In the genomic region with DNA sequence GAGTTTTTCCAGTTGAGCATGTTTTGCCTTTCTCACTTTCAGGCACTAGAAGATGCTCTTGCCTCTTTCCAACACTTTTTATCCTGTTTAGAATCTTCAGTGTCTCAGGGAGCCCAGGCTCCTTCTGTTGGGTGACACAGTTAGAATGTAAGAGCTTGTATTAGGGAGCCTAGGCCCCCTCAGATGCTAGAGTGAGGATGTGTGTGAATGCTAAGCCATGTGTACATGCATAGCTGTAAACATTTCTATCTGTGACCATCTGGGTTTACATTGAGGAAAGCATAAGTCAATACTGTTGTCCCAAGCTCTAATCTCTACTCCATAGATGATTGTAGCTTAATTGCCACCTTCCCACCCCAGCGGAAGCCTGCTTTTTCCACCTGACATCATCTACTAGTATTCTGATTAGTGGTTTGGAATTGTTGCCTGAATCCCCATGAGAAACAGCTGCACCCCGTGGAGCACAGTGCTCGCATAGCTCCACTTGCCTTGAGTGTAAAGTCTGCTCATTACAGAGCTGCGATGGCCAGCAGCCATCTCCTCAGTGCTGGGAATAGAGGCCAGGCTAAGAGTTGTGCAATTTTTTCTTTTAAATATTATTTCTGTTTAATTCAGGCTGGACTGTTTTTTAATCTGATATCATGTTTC, we compare ENCODE assay signal across 13 mouse cellular contexts. TPM values are rescaled to one million over a fixed set of nuclear protein-coding genes. Genes with fewer than 3 reads are reported as not detected.
DNase-seq lines count a peak whose midpoint lies in the region; ATAC-seq and TF ChIP-seq lines count a peak whose summit lies in the region.
"Had no signal": no experiment of that assay in that cellular context is flagged by ENCODE, and none has a peak within 500 bp of the region (broad histone marks: within the 10 kb centered on the region; RNA-seq: fewer than 3 reads in every experiment).

No protein-coding gene starts in this region.

- H3K27me3 ChIP-seq in liver, postnatal 0 days (ENCODE audit: insufficient read depth, low read length): no peaks in the 10 kb centered on the region
- H3K27me3 ChIP-seq in liver, embryonic 12.5 days (replicated peaks): no peaks in the 10 kb centered on the region
- no peaks in the 10 kb centered on the region for H3K27me3 ChIP-seq in forebrain, embryonic 15.5 days
- H3K27me3 ChIP-seq: embryonic facial prominence, embryonic 13.5 days had no signal

- H3K4me3 ChIP-seq in liver, postnatal 0 days (ENCODE audit: low read depth, low read length): no peak overlapping the region
- H3K4me3 ChIP-seq in liver, embryonic 12.5 days: no peak overlapping the region
- H3K4me3 ChIP-seq in forebrain, embryonic 15.5 days: no peak overlapping the region
- H3K4me3 ChIP-seq in left cerebral cortex, adult 2 months: no peak overlapping the region
- H3K4me3 ChIP-seq: embryonic facial prominence, embryonic 13.5 days had no signal

- no peak for TF ChIP-seq CTCF in liver, postnatal 0 days (IDR thresholded peaks at IDR 0.05; ENCODE audit: low read depth)
- no peak for TF ChIP-seq CTCF in left cerebral cortex, adult 2 months (IDR thresholded peaks at IDR 0.05)

- peak overlapping the region; percentile 36; the same call in 1 of the 2 replicates for H3K27ac ChIP-seq in liver, postnatal 0 days (ENCODE audit: low read depth)
- no peak overlapping the region for H3K27ac ChIP-seq in liver, embryonic 12.5 days
- peak overlapping the region; percentile 42; the same call in 1 of the 2 replicates for H3K27ac ChIP-seq in forebrain, embryonic 15.5 days (replicated peaks)
- H3K27ac ChIP-seq in left cerebral cortex, adult 2 months: no peak overlapping the region
- H3K27ac ChIP-seq: embryonic facial prominence, embryonic 13.5 days had no signal

- no peaks in the 10 kb centered on the region for H3K9me3 ChIP-seq in liver, postnatal 0 days (ENCODE audit: low read length)
- no peaks in the 10 kb centered on the region for H3K9me3 ChIP-seq in liver, embryonic 12.5 days (replicated peaks)
- no peaks in the 10 kb centered on the region for H3K9me3 ChIP-seq in forebrain, embryonic 15.5 days
- H3K9me3 ChIP-seq: embryonic facial prominence, embryonic 13.5 days had no signal

- no peak for TF ChIP-seq EP300 in liver, postnatal 0 days (IDR thresholded peaks at IDR 0.05; ENCODE audit: low read depth)

- H3K9ac ChIP-seq in liver, postnatal 0 days (replicated peaks): no peak overlapping the region
- H3K9ac ChIP-seq in liver, embryonic 12.5 days: no peak overlapping the region
- H3K9ac ChIP-seq in forebrain, embryonic 15.5 days (replicated peaks): no peak overlapping the region
- H3K9ac ChIP-seq: embryonic facial prominence, embryonic 13.5 days had no signal

- no peak for DNase-seq in frontal cortex, postnatal 25 days (ENCODE audit: low spot score in 2 of 2)
- DNase-seq in liver, postnatal 0 days: no peak
- peak; percentile 54 for DNase-seq in retina, embryonic 14.5 days (ENCODE audit: low spot score)
- no peak for DNase-seq in urinary bladder, adult 18-20 months (ENCODE audit: low spot score in 2 of 2)
- DNase-seq in left cerebral cortex, adult 2 months (ENCODE audit: extremely low spot score in 1 of 2, low spot score in 2 of 2): no peak
- DNase-seq: adrenal gland, postnatal 36 days; cerebellum, adult 9-11 months; heart, postnatal 4 days; layer of hippocampus, postnatal 36 days had no signal

- peak; percentile 44; the same call in 1 of the 2 replicates for ATAC-seq in frontal cortex, adult (ENCODE audit: low TSS enrichment)
- ATAC-seq in liver, postnatal 0 days: no peak
- no peak for ATAC-seq in liver, embryonic 12.5 days
- ATAC-seq in forebrain, embryonic 15.5 days (replicated peaks): peak; percentile 61

- intact Hi-C loops in left cerebral cortex, adult 2 months (cut with DNase I): no loop called here

- 90% methylated on average over 4 of the region's 4 CpGs for WGBS in liver, postnatal 0 days (ENCODE audit: insufficient replicate concordance)
- 87% methylated on average over 4 of the region's 4 CpGs for WGBS in liver, embryonic 12.5 days (ENCODE audit: insufficient replicate concordance)
- 11% methylated on average over 4 of the region's 4 CpGs for WGBS in forebrain, embryonic 15.5 days

- peaks cover 2% of the 10 kb centered on the region for H3K36me3 ChIP-seq in liver, postnatal 0 days (replicated peaks; ENCODE audit: insufficient read depth, low read length)
- H3K36me3 ChIP-seq in liver, embryonic 12.5 days: peaks cover 56% of the 10 kb centered on the region
- H3K36me3 ChIP-seq in forebrain, embryonic 15.5 days: no peaks in the 10 kb centered on the region

- H3K4me2 ChIP-seq in liver, postnatal 0 days (ENCODE audit: low read depth, low read length): no peak overlapping the region
- H3K4me2 ChIP-seq in liver, embryonic 12.5 days: no peak overlapping the region
- no peak overlapping the region for H3K4me2 ChIP-seq in forebrain, embryonic 15.5 days (replicated peaks)
- H3K4me2 ChIP-seq: embryonic facial prominence, embryonic 13.5 days had no signal

- peaks cover 21% of the 10 kb centered on the region for H3K4me1 ChIP-seq in liver, postnatal 0 days (ENCODE audit: insufficient read depth)
- H3K4me1 ChIP-seq in liver, embryonic 12.5 days: peaks cover 79% of the 10 kb centered on the region
- H3K4me1 ChIP-seq in forebrain, embryonic 15.5 days: peaks cover 68% of the 10 kb centered on the region

RNA-seq across cellular contexts. Expression of a gene that starts 31.7 kb away (rescaled TPM):
- 3.9 and 5.0 TPM in 2 replicates for polyA plus RNA-seq in liver, postnatal 0 days (2015; fragmentation: Nextera tagmentation; extraction: Ambion mirVana)
- 11.3 and 12.0 TPM in 2 replicates for polyA plus RNA-seq in liver, embryonic 12.5 days (2016; fragmentation: Nextera tagmentation; extraction: Ambion mirVana)
- polyA plus RNA-seq in forebrain, embryonic 15.5 days (2015; fragmentation: Nextera tagmentation; extraction: Ambion mirVana): 13.3 and 13.8 TPM in 2 replicates
- 10 to 100 TPM; 15.6 to 17.3 TPM for total RNA-seq in left cerebral cortex, adult 2 months (2021)

Comparison
In these comparisons a context has a peak if more than half of its experiments do, and no peak if none do; other contexts are left out.
1. H3K27ac ChIP-seq: peak in liver, postnatal 0 days (single experiment) and forebrain, embryonic 15.5 days (single experiment); none in liver, embryonic 12.5 days (single experiment) and left cerebral cortex, adult 2 months (single experiment).
2. ATAC-seq: peak in frontal cortex, adult (single experiment) and forebrain, embryonic 15.5 days (single experiment); none in liver, postnatal 0 days (single experiment) and liver, embryonic 12.5 days (single experiment).